Mouse (Mus musculus) hindbrain, embryonic 13.5 days (tissue): ENCODE measurements around the gene C2cd2. TPM values are rescaled to one million over a fixed set of nuclear protein-coding genes. Genes with fewer than 3 reads are reported as not detected.

Experiments used
- ATAC-seq: fragments of 200-750 bp; cut with Nextera tagmentation; 2 replicates; pipeline ENCODE4 v1.8.0; 2017; ENCODE audit warnings: moderate TSS enrichment; ENCODE audit not compliant: low FRiP score
- H3K27ac ChIP-seq: fragments of 300-500 bp; sonication (generic); 2 replicates; pipeline ENCODE4 v1.5.1; 2015; ENCODE audit warnings: inconsistent platforms, mild to moderate bottlenecking, moderate library complexity
- H3K27me3 ChIP-seq: fragments of 300-500 bp; sonication (generic); 2 replicates; pipeline ENCODE4 v1.6.1; 2015; ENCODE audit warnings: mild to moderate bottlenecking, inconsistent platforms
- H3K36me3 ChIP-seq: fragments of 300-500 bp; sonication (generic); 2 replicates; pipeline ENCODE4 v1.6.1; 2015; ENCODE audit warnings: mild to moderate bottlenecking, inconsistent platforms
- H3K4me1 ChIP-seq: fragments of 300-500 bp; sonication (generic); replicated peaks from 2 replicates; pipeline ENCODE4 v1.6.1; 2015; ENCODE audit warnings: inconsistent platforms
- H3K4me2 ChIP-seq: fragments of 300-500 bp; sonication (generic); 2 replicates; pipeline ENCODE4 v1.6.1; 2015; ENCODE audit warnings: inconsistent platforms, mild to moderate bottlenecking, moderate library complexity
- H3K4me3 ChIP-seq: fragments of 300-500 bp; sonication (generic); 2 replicates; pipeline ENCODE4 v1.5.1; 2015; ENCODE audit warnings: mild to moderate bottlenecking, inconsistent platforms
- H3K9ac ChIP-seq: fragments of 300-500 bp; sonication (generic); 2 replicates; pipeline ENCODE4 v1.6.1; 2015; ENCODE audit warnings: mild to moderate bottlenecking, inconsistent platforms
- H3K9me3 ChIP-seq: fragments of 300-500 bp; sonication (generic); 2 replicates; pipeline ENCODE4 v1.6.1; 2016; ENCODE audit warnings: inconsistent platforms
- WGBS: fragments of 180-500 bp; shearing (Covaris S2); methylation state at CpG from one replicate; pipeline ENCODE4 v1.1.7; 2015; 5-methylcytosine and 5-hydroxymethylcytosine counted together
- polyA plus RNA-seq: library from polyadenylated mRNA; unstranded; fragments of >200 nt; fragmentation: Nextera tagmentation; extraction: Ambion mirVana; gene quantifications from 2 replicates; pipeline ENCODE4 v1.2.1, GENCODE M21; 2015

Gene C2cd2
- polyA plus RNA-seq, 1 experiment from 2014 or later = 13.9 TPM

DNA sequence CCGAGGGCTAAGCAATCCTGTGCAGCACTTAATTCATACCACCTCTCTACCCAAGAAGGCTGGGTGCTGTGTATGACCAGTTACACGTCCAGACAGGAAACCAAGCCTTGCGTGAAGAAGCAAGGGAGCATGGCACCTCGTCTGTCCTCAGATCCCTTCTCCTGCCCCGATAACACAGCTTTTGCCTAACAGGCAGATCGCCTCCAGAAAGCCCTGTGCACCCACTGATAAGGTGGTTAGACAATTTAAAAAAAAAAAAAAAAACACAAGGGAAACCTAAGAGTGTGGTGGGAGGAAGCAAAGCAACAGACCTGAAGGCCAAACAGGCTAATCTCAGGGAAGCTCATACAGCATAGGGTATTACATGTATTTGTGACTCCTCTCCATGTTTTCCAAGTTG is 54.9 kb downstream of the C2cd2 start:
- no peaks in the 10 kb centered on the region; the same call in 1 of the 2 replicates for H3K36me3 ChIP-seq
- 91% methylated on average over 6 of the region's 6 CpGs for WGBS
- no peak overlapping the region for H3K9ac ChIP-seq
- no peak overlapping the region for H3K27ac ChIP-seq
- no peak overlapping the region for H3K4me3 ChIP-seq
- ATAC-seq = no peak
- H3K4me1 ChIP-seq = no peaks in the 10 kb centered on the region
- H3K9me3 ChIP-seq = no peaks in the 10 kb centered on the region
- H3K4me2 ChIP-seq = no peak overlapping the region
- no peaks in the 10 kb centered on the region for H3K27me3 ChIP-seq

- Histone ChIP-seq H3K4me1 (no peaks in the 10 kb centered on the region), H3K9me3 (no peaks in the 10 kb centered on the region), H3K36me3 (no peaks in the 10 kb centered on the region; the same call in 1 of the 2 replicates), H3K27me3 (no peaks in the 10 kb centered on the region), H3K4me3 (no peak overlapping the region), H3K9ac (no peak overlapping the region), H3K4me2 (no peak overlapping the region), H3K27ac (no peak overlapping the region)
- ATAC-seq = no peak
Observed at GRCm38 (mm10) chr16:97906337-97906736, 56.1 kb downstream of the C2cd2 start.

DNA sequence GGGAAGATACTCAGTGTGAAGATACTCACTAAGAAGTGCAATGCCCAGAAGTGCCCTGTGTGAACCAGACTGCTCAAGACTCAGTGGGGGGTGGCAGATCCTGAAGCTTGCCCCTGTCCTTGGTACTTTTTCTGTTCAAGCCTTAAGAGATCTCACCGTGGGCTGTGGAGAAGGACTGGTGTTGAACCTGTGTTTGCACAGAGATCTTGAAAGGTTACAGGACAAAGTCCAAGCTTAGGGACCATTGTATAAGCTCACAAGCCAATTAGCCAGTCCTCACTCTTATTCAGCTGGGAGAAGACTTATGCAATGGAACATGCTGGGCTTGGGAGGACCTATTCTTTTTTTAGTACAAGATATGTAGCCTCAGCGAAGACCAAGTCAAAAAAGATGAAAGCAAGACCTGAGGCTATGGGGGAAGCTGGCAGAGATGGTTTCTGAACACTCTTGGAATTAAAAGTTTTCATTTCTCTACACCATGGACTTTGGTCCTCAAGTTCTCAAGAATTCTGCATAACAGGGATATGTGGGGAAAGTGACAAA is 56.9 kb downstream of the C2cd2 start:
- Histone ChIP-seq H3K27ac (no peak overlapping the region), H3K4me1 (no peaks in the 10 kb centered on the region), H3K9ac (no peak overlapping the region), H3K4me3 (no peak overlapping the region), H3K36me3 (no peaks in the 10 kb centered on the region; the same call in 1 of the 2 replicates), H3K9me3 (no peaks in the 10 kb centered on the region), H3K27me3 (no peaks in the 10 kb centered on the region), H3K4me2 (no peak overlapping the region)
- WGBS = 82% methylated on average over 2 of the region's 2 CpGs
- ATAC-seq = no peak

- Histone ChIP-seq H3K4me3 (no peak overlapping the region), H3K36me3 (no peaks in the 10 kb centered on the region; the same call in 1 of the 2 replicates), H3K4me1 (no peaks in the 10 kb centered on the region), H3K9ac (no peak overlapping the region), H3K9me3 (no peaks in the 10 kb centered on the region), H3K27me3 (no peaks in the 10 kb centered on the region), H3K4me2 (no peak overlapping the region), H3K27ac (no peak overlapping the region)
- no peak for ATAC-seq
- 85% methylated on average over 3 of the region's 3 CpGs for WGBS
Observed at GRCm38 (mm10) chr16:97904035-97904434, 58.4 kb downstream of the C2cd2 start.

DNA sequence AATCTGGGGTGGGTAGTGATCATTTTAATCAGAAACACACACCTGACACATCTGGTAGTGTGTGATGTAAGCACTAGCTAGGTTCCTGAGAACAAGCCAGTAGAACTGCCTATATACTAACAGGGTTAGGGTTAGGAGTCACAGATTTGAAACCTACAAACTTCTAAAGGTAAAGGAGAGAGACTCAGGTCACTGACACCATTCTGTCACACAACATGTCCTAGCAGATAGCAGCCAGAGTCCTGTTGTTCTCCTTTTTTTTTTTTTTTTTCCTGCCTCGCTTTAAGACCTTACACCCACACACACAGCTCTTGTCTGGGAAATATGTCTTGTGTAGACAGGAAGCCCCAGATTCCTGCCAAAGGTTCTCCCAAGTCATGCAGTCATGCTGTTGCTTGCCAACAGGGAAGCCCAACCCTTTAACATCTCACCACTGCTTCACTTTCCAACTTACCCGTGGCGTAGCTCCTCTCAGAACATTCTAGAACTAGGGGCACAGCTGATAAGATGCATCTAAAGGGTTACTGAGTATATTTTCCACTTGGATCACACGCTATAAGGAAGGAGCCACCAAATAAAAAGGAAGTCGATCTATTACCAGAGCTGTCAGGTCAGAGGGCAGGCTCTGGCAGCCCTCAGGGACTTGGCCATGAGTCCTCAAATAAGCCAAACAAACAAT is 64.9 kb downstream of the C2cd2 start:
- 78% methylated on average over 5 of the region's 5 CpGs for WGBS
- H3K4me1 ChIP-seq = no peaks in the 10 kb centered on the region

GRCm38 (mm10) chr16:97887762-97888161 is 74.6 kb downstream of the C2cd2 start:
- ATAC-seq = no peak
- Histone ChIP-seq H3K4me2 (no peak overlapping the region), H3K4me3 (no peak overlapping the region), H3K9me3 (no peaks in the 10 kb centered on the region), H3K9ac (no peak overlapping the region), H3K4me1 (no peaks in the 10 kb centered on the region), H3K27me3 (no peaks in the 10 kb centered on the region), H3K36me3 (peaks cover 24% of the 10 kb centered on the region), H3K27ac (no peak overlapping the region)

More for the DNA sequence above, 64.9 kb downstream of the C2cd2 start:
- H3K9me3 ChIP-seq = no peaks in the 10 kb centered on the region
- no peak overlapping the region for H3K4me2 ChIP-seq
- H3K27me3 ChIP-seq = no peaks in the 10 kb centered on the region
- no peaks in the 10 kb centered on the region for H3K36me3 ChIP-seq
- H3K9ac ChIP-seq = no peak overlapping the region
- ATAC-seq = no peak
- no peak overlapping the region for H3K4me3 ChIP-seq
- no peak overlapping the region for H3K27ac ChIP-seq

GRCm38 (mm10) chr16:97883696-97884095 is 78.7 kb downstream of the C2cd2 start:
- Histone ChIP-seq H3K4me2 (no peak overlapping the region), H3K9me3 (no peaks in the 10 kb centered on the region), H3K4me3 (no peak overlapping the region), H3K9ac (no peak overlapping the region), H3K27ac (no peak overlapping the region), H3K4me1 (no peaks in the 10 kb centered on the region), H3K27me3 (no peaks in the 10 kb centered on the region), H3K36me3 (peaks cover 28% of the 10 kb centered on the region)
- no peak for ATAC-seq
- 91% methylated on average over 1 of the region's 1 CpGs for WGBS

DNA sequence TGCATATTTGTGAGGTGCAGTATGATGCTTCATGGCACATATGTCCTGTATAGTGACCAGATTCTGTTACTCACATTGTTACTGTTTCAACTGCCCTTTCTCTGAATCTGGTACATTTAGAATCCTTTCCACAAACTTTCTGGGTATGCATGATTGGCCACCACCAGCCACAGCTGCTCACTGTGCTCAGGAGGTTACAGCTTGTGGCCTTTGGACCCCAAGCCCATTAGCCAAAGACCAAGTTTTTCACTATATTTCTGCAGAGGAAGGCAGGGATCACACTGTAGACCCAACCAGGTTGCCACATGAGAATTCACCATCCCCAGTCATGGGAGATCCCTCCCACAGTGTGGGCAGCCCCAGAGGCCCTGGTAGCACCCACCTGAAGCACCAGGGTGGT is 79.5 kb downstream of the C2cd2 start:
- Histone ChIP-seq H3K4me3 (no peak overlapping the region), H3K27me3 (no peaks in the 10 kb centered on the region), H3K4me2 (no peak overlapping the region), H3K36me3 (peaks cover 28% of the 10 kb centered on the region), H3K9ac (no peak overlapping the region), H3K9me3 (no peaks in the 10 kb centered on the region), H3K27ac (no peak overlapping the region), H3K4me1 (no peaks in the 10 kb centered on the region)
- no peak for ATAC-seq

- Histone ChIP-seq H3K4me2 (no peak overlapping the region), H3K9ac (no peak overlapping the region), H3K36me3 (peaks cover 32% of the 10 kb centered on the region), H3K4me1 (no peaks in the 10 kb centered on the region), H3K9me3 (no peaks in the 10 kb centered on the region), H3K27me3 (no peaks in the 10 kb centered on the region), H3K27ac (no peak overlapping the region), H3K4me3 (no peak overlapping the region)
- no peak for ATAC-seq
- WGBS = 80% methylated on average over 1 of the region's 1 CpGs
Observed at GRCm38 (mm10) chr16:97879134-97879533, 83.3 kb downstream of the C2cd2 start.

- Histone ChIP-seq H3K4me3 (no peak overlapping the region), H3K27ac (no peak overlapping the region), H3K4me2 (no peak overlapping the region), H3K36me3 (peaks cover 36% of the 10 kb centered on the region), H3K27me3 (no peaks in the 10 kb centered on the region), H3K9me3 (no peaks in the 10 kb centered on the region), H3K9ac (no peak overlapping the region), H3K4me1 (no peaks in the 10 kb centered on the region)
- ATAC-seq = no peak
- 94% methylated on average over 3 of the region's 3 CpGs for WGBS
Observed at GRCm38 (mm10) chr16:97877502-97877901, 84.9 kb downstream of the C2cd2 start.

- Histone ChIP-seq H3K27ac (no peak overlapping the region), H3K9me3 (no peaks in the 10 kb centered on the region), H3K4me1 (no peaks in the 10 kb centered on the region), H3K27me3 (no peaks in the 10 kb centered on the region), H3K4me3 (no peak overlapping the region), H3K4me2 (no peak overlapping the region), H3K36me3 (peaks cover 31% of the 10 kb centered on the region), H3K9ac (no peak overlapping the region)
- WGBS = 91% methylated on average over 4 of the region's 4 CpGs
- no peak for ATAC-seq
Observed at GRCm38 (mm10) chr16:97875101-97875500, 87.3 kb downstream of the C2cd2 start.

- no peak overlapping the region for H3K27ac ChIP-seq
- no peaks in the 10 kb centered on the region for H3K4me1 ChIP-seq
- no peaks in the 10 kb centered on the region for H3K9me3 ChIP-seq
- H3K4me2 ChIP-seq = no peak overlapping the region
- peaks cover 29% of the 10 kb centered on the region for H3K36me3 ChIP-seq
- H3K27me3 ChIP-seq = no peaks in the 10 kb centered on the region
- whole genome bisulfite sequencing = 56% methylated on average over 1 of the region's 1 CpGs
- H3K9ac ChIP-seq = no peak overlapping the region
- ATAC-seq = no peak
- no peak overlapping the region for H3K4me3 ChIP-seq
Observed at GRCm38 (mm10) chr16:97874376-97874775, 88.0 kb downstream of the C2cd2 start.

DNA sequence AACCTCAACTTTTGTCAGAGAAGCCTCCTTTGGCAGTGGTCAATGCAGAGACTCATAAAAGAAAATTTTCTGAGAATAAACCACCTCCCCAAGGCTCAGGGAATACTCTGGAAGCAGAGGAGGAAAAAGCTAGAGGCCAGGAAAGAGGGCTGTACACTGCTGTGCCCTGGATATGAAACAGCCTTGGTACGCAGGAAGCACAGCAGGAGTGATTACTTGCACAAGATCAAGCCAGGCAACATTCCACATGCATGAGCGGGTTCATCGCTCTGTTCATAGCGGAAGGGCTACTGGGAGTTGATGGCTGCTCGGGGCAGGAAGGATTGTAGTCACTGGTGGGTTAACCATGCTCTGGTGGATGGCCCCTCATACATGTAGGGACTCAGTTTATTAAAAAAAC is 89.7 kb downstream of the C2cd2 start:
- 68% methylated on average over 5 of the region's 5 CpGs for WGBS
- ATAC-seq = no peak
- Histone ChIP-seq H3K4me3 (no peak overlapping the region), H3K27ac (no peak overlapping the region), H3K9ac (no peak overlapping the region), H3K27me3 (no peaks in the 10 kb centered on the region), H3K36me3 (peaks cover 39% of the 10 kb centered on the region), H3K4me2 (no peak overlapping the region), H3K4me1 (no peaks in the 10 kb centered on the region), H3K9me3 (no peaks in the 10 kb centered on the region)
